Mouse (Mus musculus) hindbrain, embryonic 15.5 days (tissue): ENCODE measurements around the gene Junb. TPM values are rescaled to one million over a fixed set of nuclear protein-coding genes. Genes with fewer than 3 reads are reported as not detected.

Experiments
- ATAC-seq: fragments of 200-750 bp; cut with Nextera tagmentation; 2 replicates; pipeline ENCODE4 v1.8.0; 2017; ENCODE audit warnings: low read depth, moderate number of reproducible peaks, moderate TSS enrichment; ENCODE audit not compliant: low FRiP score
- H3K27ac ChIP-seq: fragments of 300-500 bp; sonication (generic); replicated peaks from 2 replicates; pipeline ENCODE4 v1.5.1; 2015; ENCODE audit warnings: mild to moderate bottlenecking, inconsistent platforms
- H3K27me3 ChIP-seq: fragments of 300-500 bp; sonication (generic); 2 replicates; pipeline ENCODE4 v1.6.1; 2015; ENCODE audit warnings: control low read depth, inconsistent platforms
- H3K36me3 ChIP-seq: fragments of 300-500 bp; sonication (generic); 2 replicates; pipeline ENCODE4 v1.6.1; 2015; ENCODE audit warnings: control low read depth, inconsistent platforms
- H3K4me1 ChIP-seq: fragments of 300-500 bp; sonication (generic); replicated peaks from 2 replicates; pipeline ENCODE4 v1.6.1; 2015; ENCODE audit warnings: control low read depth, inconsistent platforms
- H3K4me2 ChIP-seq: fragments of 300-500 bp; sonication (generic); 2 replicates; pipeline ENCODE4 v1.6.1; 2015; ENCODE audit warnings: moderate library complexity, mild to moderate bottlenecking, inconsistent platforms
- H3K4me3 ChIP-seq: fragments of 300-500 bp; sonication (generic); 2 replicates; pipeline ENCODE4 v1.5.1; 2015; ENCODE audit warnings: mild to moderate bottlenecking, inconsistent platforms
- H3K9ac ChIP-seq: fragments of 300-500 bp; sonication (generic); 2 replicates; pipeline ENCODE4 v1.6.1; 2015; ENCODE audit warnings: inconsistent platforms
- H3K9me3 ChIP-seq: fragments of 300-500 bp; sonication (generic); 2 replicates; pipeline ENCODE4 v1.6.1; 2016; ENCODE audit warnings: control low read depth, inconsistent platforms
- WGBS: fragments of 180-500 bp; shearing (Covaris S2); methylation state at CpG from one replicate; pipeline ENCODE4 v1.1.7; 2015; 5-methylcytosine and 5-hydroxymethylcytosine counted together
- polyA plus RNA-seq: library from polyadenylated mRNA; unstranded; fragments of >200 nt; fragmentation: Nextera tagmentation; extraction: Ambion mirVana; gene quantifications from 2 replicates; pipeline ENCODE4 v1.2.1, GENCODE M21; 2015

Gene Junb
- 6.3 and 6.8 TPM in 2 replicates for polyA plus RNA-seq

DNA sequence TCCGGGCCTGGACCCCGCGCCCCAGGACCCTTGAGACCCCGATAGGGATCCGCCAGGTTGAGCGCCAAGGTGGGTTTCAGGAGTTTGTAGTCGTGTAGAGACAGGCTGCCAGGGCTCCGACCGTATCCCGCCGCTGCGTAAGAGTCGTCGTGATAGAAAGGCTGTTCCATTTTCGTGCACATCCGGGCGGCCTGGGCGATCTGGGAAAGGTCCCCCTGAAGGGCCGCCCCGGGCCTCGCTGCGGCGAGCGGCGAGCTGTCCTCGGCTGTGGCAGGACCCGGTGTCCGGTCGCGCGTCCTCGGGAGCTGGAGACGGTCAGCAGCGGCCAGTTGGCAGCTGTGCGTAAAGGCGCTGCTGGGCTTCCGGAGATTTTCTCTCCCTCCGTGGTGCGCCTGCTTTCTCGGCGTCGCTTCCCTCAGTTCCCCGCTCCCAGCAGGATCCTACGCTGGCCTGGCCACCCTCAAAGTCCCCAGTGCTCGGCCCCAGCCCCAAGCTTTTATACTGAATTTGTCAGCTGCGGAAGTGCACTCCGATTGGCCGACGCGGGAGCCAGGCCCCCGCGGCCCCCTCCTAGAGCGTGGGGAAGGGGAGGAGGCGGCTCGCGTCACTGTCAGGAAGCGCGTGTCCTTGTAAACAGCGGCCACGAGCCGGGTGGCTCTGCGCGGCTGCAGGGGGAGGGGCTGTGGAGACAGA lies at the start of gene Junb:
Gene Junb, minus strand, starts transcription at position 471 of the 693 bp plus-strand sequence.
- Histone ChIP-seq H3K36me3 (peaks cover 13% of the 10 kb centered on the region), H3K4me3 (peak within 1 kb of the TSS; percentile 44), H3K4me1 (peaks cover 74% of the 10 kb centered on the region), H3K4me2 (peak within 1 kb of the TSS; percentile 82), H3K9me3 (no peaks in the 10 kb centered on the region), H3K27me3 (no peaks in the 10 kb centered on the region), H3K27ac (peak within 1 kb of the TSS; percentile 47), H3K9ac (peak within 1 kb of the TSS; percentile 45)
- under 1% methylated on average over 63 of the region's 63 CpGs for WGBS
- ATAC-seq, result peak; percentile 58

GRCm38 (mm10) chr8:85027922-85028321 lies 49.4 kb upstream of the Junb start:
- Histone ChIP-seq H3K4me3 (peak overlapping the region; percentile 98), H3K9ac (peak overlapping the region; percentile 99), H3K27ac (no peak overlapping the region), H3K36me3 (peaks cover 41% of the 10 kb centered on the region), H3K4me2 (peak overlapping the region; percentile 90), H3K4me1 (peaks cover 41% of the 10 kb centered on the region), H3K27me3 (no peaks in the 10 kb centered on the region), H3K9me3 (no peaks in the 10 kb centered on the region)
- no peak for ATAC-seq
- WGBS, result 19% methylated on average over 2 of the region's 2 CpGs

- H3K4me2 ChIP-seq, result peak overlapping the region; percentile 90
- no peaks in the 10 kb centered on the region for H3K27me3 ChIP-seq
- H3K27ac ChIP-seq, result peak overlapping the region; percentile 94
- peaks cover 37% of the 10 kb centered on the region for H3K36me3 ChIP-seq
- H3K4me3 ChIP-seq, result peak overlapping the region; percentile 98
- no peak for ATAC-seq
- peaks cover 41% of the 10 kb centered on the region for H3K4me1 ChIP-seq
- no peaks in the 10 kb centered on the region for H3K9me3 ChIP-seq
- 1% methylated on average over 13 of the region's 13 CpGs for WGBS
- H3K9ac ChIP-seq, result peak overlapping the region; percentile 99
Measured at GRCm38 (mm10) chr8:85027516-85027855, 49.0 kb upstream of the Junb start.

- H3K9ac ChIP-seq, result peak within 1 kb of the TSS; percentile 99
- peaks cover 37% of the 10 kb centered on the region for H3K36me3 ChIP-seq
- under 1% methylated on average over 68 of the region's 75 CpGs for WGBS
- H3K27me3 ChIP-seq, result no peaks in the 10 kb centered on the region
- H3K9me3 ChIP-seq, result no peaks in the 10 kb centered on the region
- peak within 1 kb of the TSS; percentile 94 for H3K27ac ChIP-seq
- H3K4me2 ChIP-seq, result peak within 1 kb of the TSS; percentile 90
- H3K4me3 ChIP-seq, result peak within 1 kb of the TSS; percentile 98
- ATAC-seq, result peak; percentile 75
- H3K4me1 ChIP-seq, result peaks cover 41% of the 10 kb centered on the region
Measured at GRCm38 (mm10) chr8:85026670-85027515, 48.4 kb upstream of the Junb start, which contains the start of gene Trir. Trir (plus strand) TSS chr8:85026823.

DNA sequence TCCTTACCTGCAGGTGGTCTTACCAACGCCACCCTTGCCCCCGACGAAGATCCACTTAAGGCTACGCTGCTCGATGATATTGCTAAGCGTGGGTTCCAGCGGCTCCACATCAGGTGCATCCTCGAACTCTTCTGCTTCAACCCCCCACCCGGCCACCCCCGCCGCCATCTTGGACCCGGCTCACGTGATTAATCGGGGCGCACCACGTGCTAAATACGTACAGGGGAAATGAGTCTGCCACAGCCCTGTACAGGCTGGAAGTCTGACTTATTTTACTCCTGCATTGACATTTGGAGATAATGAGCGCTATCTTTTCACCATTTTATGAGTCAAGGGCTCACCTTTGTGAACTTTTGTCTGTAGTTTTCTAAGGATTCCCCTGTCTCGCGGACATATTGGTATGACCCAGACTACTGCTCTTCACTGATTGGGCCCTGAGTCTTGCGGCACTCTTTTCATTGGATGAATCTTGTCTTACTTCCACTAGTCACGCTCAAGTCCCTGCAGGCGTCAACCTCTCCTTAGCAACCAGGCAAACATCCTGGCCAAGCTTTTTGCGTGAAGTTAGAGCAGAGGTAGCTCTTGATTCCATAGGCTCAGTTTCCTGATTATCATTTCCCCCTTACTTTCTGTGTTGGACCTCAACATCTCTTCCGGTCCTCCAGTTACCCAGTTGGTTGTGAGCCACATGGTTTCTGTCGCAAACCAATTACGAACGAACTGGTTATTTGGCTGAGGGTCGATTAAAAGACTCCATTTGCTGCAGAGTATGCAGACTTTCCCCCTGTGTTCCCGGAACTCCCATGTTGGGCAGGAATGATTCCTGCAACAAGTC lies 46.8 kb upstream of the Junb start, which contains the start of gene Asna1:
Gene Asna1, minus strand, starts transcription at position 184 of the 835 bp plus-strand sequence.
- Histone ChIP-seq H3K4me3 (peak within 1 kb of the TSS; percentile 98), H3K4me2 (peak within 1 kb of the TSS; percentile 90), H3K9ac (peak within 1 kb of the TSS; percentile 79), H3K27ac (peak within 1 kb of the TSS; percentile 77), H3K27me3 (no peaks in the 10 kb centered on the region), H3K9me3 (no peaks in the 10 kb centered on the region), H3K36me3 (peaks cover 28% of the 10 kb centered on the region), H3K4me1 (peaks cover 41% of the 10 kb centered on the region)
- ATAC-seq, result peak; percentile 89
- 6% methylated on average over 30 of the region's 30 CpGs for WGBS

DNA sequence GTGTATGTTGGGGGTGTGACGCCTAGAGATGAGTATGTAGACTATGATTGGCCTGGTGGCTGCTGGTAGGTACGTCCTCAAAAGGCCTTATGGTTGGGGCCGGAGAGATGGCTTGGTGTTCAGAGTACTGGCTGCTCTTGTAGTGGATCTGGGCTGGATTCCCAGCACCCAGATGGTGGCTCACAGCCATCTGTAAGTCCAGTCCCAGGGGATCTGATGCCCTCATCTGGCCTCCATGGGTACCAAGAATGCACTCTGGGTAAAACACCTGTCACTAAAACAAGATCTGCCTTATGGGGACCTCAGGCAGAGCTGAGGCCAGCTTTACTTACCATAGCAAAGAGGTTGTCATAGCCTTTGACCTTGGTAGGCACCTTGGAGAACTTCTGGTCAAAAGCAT lies 45.3 kb upstream of the Junb start:
- H3K36me3 ChIP-seq, result peaks cover 31% of the 10 kb centered on the region
- no peaks in the 10 kb centered on the region for H3K27me3 ChIP-seq
- no peak for ATAC-seq
- H3K4me1 ChIP-seq, result peaks cover 36% of the 10 kb centered on the region
- 94% methylated on average over 3 of the region's 3 CpGs for WGBS
- H3K4me2 ChIP-seq, result peak overlapping the region; percentile 90
- no peak overlapping the region for H3K27ac ChIP-seq
- H3K9me3 ChIP-seq, result no peaks in the 10 kb centered on the region
- no peak overlapping the region for H3K9ac ChIP-seq
- peak overlapping the region; percentile 98 for H3K4me3 ChIP-seq

DNA sequence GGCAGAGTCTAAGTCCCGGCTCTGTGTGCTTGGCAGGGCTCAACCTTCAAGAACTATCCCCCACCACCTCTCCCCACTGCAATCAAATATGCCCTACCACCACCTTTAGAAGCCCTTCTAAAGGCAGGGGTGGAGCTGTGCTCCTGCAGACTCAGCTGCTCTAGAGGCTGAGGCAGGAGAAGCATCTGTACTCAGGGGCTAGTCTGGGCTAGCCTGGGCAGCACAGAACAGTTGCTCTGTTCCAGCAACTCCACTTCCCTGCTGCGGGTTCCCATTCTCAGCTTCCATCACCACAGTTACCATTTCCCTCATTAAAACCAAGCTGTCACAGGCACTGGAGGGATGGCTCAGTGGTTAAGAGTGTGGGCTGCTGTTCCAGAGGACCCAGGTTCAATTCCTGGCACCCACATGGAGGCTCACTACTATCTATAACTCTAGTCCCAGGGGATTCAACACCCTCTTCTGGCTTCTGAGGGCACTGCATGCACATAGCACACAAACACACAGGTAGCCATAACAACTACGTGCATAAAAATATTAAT lies 43.1 kb upstream of the Junb start:
- no peak overlapping the region for H3K4me2 ChIP-seq
- no peak overlapping the region for H3K4me3 ChIP-seq
- peaks cover 39% of the 10 kb centered on the region for H3K36me3 ChIP-seq
- 97% methylated on average over 3 of the region's 3 CpGs for WGBS
- no peak for ATAC-seq
- H3K9me3 ChIP-seq, result no peaks in the 10 kb centered on the region
- H3K4me1 ChIP-seq, result peaks cover 23% of the 10 kb centered on the region
- no peak overlapping the region for H3K9ac ChIP-seq
- no peaks in the 10 kb centered on the region for H3K27me3 ChIP-seq
- H3K27ac ChIP-seq, result no peak overlapping the region

DNA sequence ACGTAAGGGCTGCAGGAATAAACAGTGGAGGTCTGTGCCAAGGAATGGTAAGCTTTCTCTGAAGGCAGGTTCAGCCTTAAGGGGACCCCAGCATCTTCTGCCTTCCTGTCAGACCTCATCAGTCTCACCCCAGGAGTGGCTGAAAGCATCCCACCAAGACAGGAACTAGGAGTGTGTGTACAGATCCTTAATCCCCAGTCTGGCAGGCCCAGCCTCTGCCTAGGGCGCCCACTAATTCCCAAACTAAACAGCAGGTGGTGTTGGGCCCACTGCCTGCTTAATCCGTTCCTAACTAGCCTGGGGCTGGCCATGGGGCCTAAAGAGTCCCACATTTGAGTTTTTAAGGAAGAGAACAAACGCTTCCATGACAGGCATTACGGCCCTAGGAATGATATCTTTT lies 38.7 kb upstream of the Junb start:
- H3K9ac ChIP-seq, result no peak overlapping the region
- H3K27me3 ChIP-seq, result peaks cover 17% of the 10 kb centered on the region
- ATAC-seq, result no peak
- no peak overlapping the region for H3K4me3 ChIP-seq
- peaks cover 25% of the 10 kb centered on the region for H3K36me3 ChIP-seq
- no peaks in the 10 kb centered on the region for H3K9me3 ChIP-seq
- WGBS, result 51% methylated on average over 5 of the region's 5 CpGs
- no peak overlapping the region for H3K27ac ChIP-seq
- peaks cover 7% of the 10 kb centered on the region for H3K4me1 ChIP-seq
- no peak overlapping the region for H3K4me2 ChIP-seq

DNA sequence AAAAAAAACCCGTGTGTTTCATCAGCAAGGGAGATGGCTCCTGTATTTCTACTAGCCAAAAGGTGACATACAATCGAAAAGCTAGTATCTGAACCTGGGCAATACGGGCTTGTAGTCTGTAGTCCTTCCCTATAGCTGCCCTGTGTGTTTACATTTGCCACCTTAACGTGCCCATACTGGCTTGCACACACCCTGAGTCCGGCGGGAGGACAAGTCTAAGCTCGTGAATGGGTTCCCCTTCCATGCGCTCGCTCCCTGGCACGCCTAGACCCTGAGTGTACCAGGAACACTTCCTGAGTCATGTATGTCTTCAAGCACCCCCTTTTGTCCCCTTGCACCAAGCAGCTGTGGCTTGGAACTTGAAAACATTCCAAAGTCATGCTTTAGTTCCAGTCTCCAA lies 38.2 kb upstream of the Junb start:
- no peak overlapping the region for H3K4me2 ChIP-seq
- no peaks in the 10 kb centered on the region for H3K9me3 ChIP-seq
- no peak overlapping the region for H3K4me3 ChIP-seq
- H3K27me3 ChIP-seq, result peaks cover 18% of the 10 kb centered on the region
- H3K4me1 ChIP-seq, result peaks cover 7% of the 10 kb centered on the region
- H3K36me3 ChIP-seq, result peaks cover 20% of the 10 kb centered on the region
- no peak for ATAC-seq
- no peak overlapping the region for H3K27ac ChIP-seq
- no peak overlapping the region for H3K9ac ChIP-seq
- WGBS, result 73% methylated on average over 10 of the region's 10 CpGs

- peak within 1 kb of the TSS; percentile 41 for H3K4me3 ChIP-seq
- no peaks in the 10 kb centered on the region for H3K9me3 ChIP-seq
- 60% methylated on average over 2 of the region's 2 CpGs for WGBS
- no peak for ATAC-seq
- H3K36me3 ChIP-seq, result peaks cover 14% of the 10 kb centered on the region
- H3K4me1 ChIP-seq, result peaks cover 7% of the 10 kb centered on the region
- H3K9ac ChIP-seq, result peak within 1 kb of the TSS; percentile 56
- peaks cover 33% of the 10 kb centered on the region for H3K27me3 ChIP-seq
- peak within 1 kb of the TSS; percentile 84 for H3K4me2 ChIP-seq
- H3K27ac ChIP-seq, result no peak within 1 kb of the TSS
Measured at GRCm38 (mm10) chr8:85014431-85014830, 35.9 kb upstream of the Junb start, which contains the start of gene Best2. Best2 (minus strand) TSS chr8:85014531.

GRCm38 (mm10) chr8:85013230-85013840 lies 34.8 kb upstream of the Junb start:
- Histone ChIP-seq H3K27me3 (peaks cover 36% of the 10 kb centered on the region), H3K9me3 (no peaks in the 10 kb centered on the region), H3K36me3 (peaks cover 8% of the 10 kb centered on the region), H3K4me3 (peak overlapping the region; percentile 41), H3K27ac (no peak overlapping the region), H3K4me1 (peaks cover 7% of the 10 kb centered on the region), H3K9ac (peak overlapping the region; percentile 56), H3K4me2 (peak overlapping the region; percentile 84)
- 7% methylated on average over 26 of the region's 26 CpGs for WGBS
- peak; percentile 73; the same call in 1 of the 2 replicates for ATAC-seq
